Mouse (Mus musculus) embryonic facial prominence, embryonic 11.5 days (tissue): Measurements from ENCODE around the gene Igsf6. TPM values are rescaled to one million over a fixed set of nuclear protein-coding genes. Genes with fewer than 3 reads are reported as not detected.

Experiments
- ATAC-seq: fragments of 200-750 bp; cut with Nextera tagmentation; replicated peaks from 2 replicates; pipeline ENCODE4 v1.8.0; 2017; ENCODE audit warnings: low read depth; ENCODE audit not compliant: insufficient number of reproducible peaks, low FRiP score, low TSS enrichment
- DNase-seq: peaks from one replicate; pipeline ENCODE4 v3.0.0-alpha.2; 2015; ENCODE audit warnings: low spot score
- H3K27ac ChIP-seq: fragments of 300-500 bp; sonication (generic); replicated peaks from 2 replicates; pipeline ENCODE4 v1.5.1; 2014; ENCODE audit warnings: mild to moderate bottlenecking, low read depth, low read length, control low read depth
- H3K27me3 ChIP-seq: fragments of 300-500 bp; sonication (generic); 2 replicates; pipeline ENCODE4 v1.6.1; 2014; ENCODE audit warnings: mild to moderate bottlenecking, low read length, moderate library complexity, mixed read lengths; ENCODE audit not compliant: control insufficient read depth, insufficient read depth
- H3K36me3 ChIP-seq: fragments of 300-500 bp; sonication (generic); replicated peaks from 2 replicates; pipeline ENCODE4 v1.6.1; 2014; ENCODE audit warnings: low read depth, mild to moderate bottlenecking, low read length, moderate library complexity, mixed read lengths; ENCODE audit not compliant: control insufficient read depth, insufficient read depth
- H3K4me1 ChIP-seq: fragments of 300-500 bp; sonication (generic); 2 replicates; pipeline ENCODE4 v1.6.1; 2014; ENCODE audit warnings: low read length, mixed read lengths; ENCODE audit not compliant: control insufficient read depth, insufficient read depth
- H3K4me2 ChIP-seq: fragments of 300-500 bp; sonication (generic); 2 replicates; pipeline ENCODE4 v1.6.1; 2014; ENCODE audit warnings: low read depth, mild to moderate bottlenecking, control low read depth, low read length, moderate library complexity
- H3K4me3 ChIP-seq: fragments of 300-500 bp; sonication (generic); 2 replicates; pipeline ENCODE4 v1.5.1; 2014; ENCODE audit warnings: low read depth, low read length, control low read depth
- H3K9ac ChIP-seq: fragments of 300-500 bp; sonication (generic); replicated peaks from 2 replicates; pipeline ENCODE4 v1.6.1; 2014; ENCODE audit warnings: mild to moderate bottlenecking, control low read depth, low read length
- H3K9me3 ChIP-seq: fragments of 300-500 bp; sonication (generic); replicated peaks from 2 replicates; pipeline ENCODE4 v1.6.1; 2016; ENCODE audit warnings: mild to moderate bottlenecking, low read length, inconsistent platforms, mixed read lengths; ENCODE audit not compliant: control insufficient read depth
- WGBS: fragments of 180-500 bp; shearing (Covaris S2); extraction: QIAGEN DNeasy Blood & Tissue Kit; methylation state at CpG from one replicate; pipeline ENCODE4 v1.1.7; 2014; 5-methylcytosine and 5-hydroxymethylcytosine counted together
- polyA plus RNA-seq: library from polyadenylated mRNA; unstranded; fragments of >200 nt; fragmentation: Nextera tagmentation; extraction: Ambion mirVana; gene quantifications from 2 replicates; pipeline ENCODE4 v1.2.1, GENCODE M21; 2014

The Igsf6 gene
- polyA plus RNA-seq, 1 experiment from 2014 or later: 0.70 TPM

DNA sequence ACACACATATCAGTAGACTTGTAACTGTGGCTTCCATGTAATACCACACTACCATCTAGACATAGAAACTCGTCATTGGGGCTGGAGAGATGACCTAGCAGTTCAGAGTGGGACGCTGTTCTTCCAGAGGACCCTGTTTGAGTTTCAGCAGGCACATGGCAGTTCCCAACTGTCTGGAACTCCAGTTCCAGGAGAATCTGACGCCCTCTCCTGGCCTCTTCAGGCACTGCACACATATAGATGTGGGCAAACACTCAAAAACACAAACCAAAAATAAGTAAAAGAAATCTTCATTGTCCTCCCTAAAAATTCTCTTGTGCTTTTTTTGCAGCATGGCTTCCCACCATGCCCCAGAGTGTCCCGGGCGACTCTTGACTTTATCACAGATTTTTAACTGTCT is 14.4 kb upstream of the Igsf6 start:
- WGBS: 74% methylated on average over 5 of the region's 5 CpGs
- Histone ChIP-seq H3K9ac (no peak overlapping the region), H3K27ac (no peak overlapping the region), H3K27me3 (no peaks in the 10 kb centered on the region), H3K4me1 (no peaks in the 10 kb centered on the region; the same call in 1 of the 2 replicates), H3K36me3 (no peaks in the 10 kb centered on the region), H3K4me2 (no peak overlapping the region), H3K4me3 (no peak overlapping the region), H3K9me3 (no peaks in the 10 kb centered on the region)
- no peak for DNase-seq
- ATAC-seq: no peak

DNA sequence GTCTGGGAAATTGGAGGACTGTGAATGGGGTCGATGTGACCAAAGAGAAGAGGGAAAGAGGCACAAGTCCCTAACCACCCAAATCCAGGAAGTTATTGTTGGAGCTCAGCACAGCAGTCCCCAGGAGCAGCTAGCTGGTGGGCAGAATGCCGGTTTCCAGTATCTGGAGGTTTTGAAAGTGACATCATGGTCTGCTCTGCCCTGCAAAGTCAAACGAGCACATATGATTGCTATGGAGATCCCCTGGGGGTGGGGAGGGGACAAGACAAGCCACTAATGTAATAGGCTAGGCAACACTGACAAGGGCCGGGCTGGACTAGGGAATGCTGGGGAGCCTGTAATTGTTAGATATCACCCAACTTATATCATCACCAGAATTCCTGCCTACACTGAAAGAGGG is 11.1 kb upstream of the Igsf6 start:
- ATAC-seq (peak; percentile 44), DNase-seq (peak; percentile 14)
- Histone ChIP-seq H3K9me3 (no peaks in the 10 kb centered on the region), H3K36me3 (no peaks in the 10 kb centered on the region), H3K4me2 (no peak overlapping the region), H3K9ac (no peak overlapping the region), H3K4me1 (no peaks in the 10 kb centered on the region; the same call in 1 of the 2 replicates), H3K27ac (no peak overlapping the region), H3K27me3 (no peaks in the 10 kb centered on the region), H3K4me3 (no peak overlapping the region)
- WGBS: 11% methylated on average over 4 of the region's 4 CpGs

DNA sequence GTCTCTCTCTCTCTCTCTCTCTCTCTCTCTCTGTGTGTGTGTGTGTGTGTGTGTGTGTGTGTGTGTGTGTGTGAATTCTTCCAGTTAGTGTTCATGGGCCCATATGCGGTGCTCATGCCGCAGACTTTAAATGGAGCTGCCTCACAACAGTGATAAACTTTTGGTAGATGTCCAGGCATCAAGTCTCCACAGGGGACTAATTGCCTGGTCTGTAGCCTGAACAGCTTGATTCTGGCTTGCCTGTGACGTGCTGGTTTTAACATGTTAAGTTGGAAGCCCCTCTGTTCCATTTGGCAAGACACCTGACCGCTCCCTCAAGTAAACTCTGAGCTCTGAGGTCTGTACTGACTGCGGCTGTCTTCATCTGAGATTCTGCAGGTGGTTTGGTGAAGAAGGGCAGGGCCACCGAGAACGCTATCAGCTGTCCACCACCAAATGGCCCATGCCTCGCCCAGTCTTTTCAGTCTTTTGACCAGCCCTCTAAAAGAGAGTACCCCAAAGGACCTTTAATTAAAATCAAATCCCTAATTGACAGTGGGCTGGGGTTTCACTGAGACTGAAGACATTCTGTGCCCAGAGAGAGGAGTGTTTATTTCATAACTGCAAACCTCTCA is 10.6 kb upstream of the Igsf6 start:
- ATAC-seq (no peak), DNase-seq (no peak)
- Histone ChIP-seq H3K4me1 (no peaks in the 10 kb centered on the region; the same call in 1 of the 2 replicates), H3K27ac (no peak overlapping the region), H3K36me3 (no peaks in the 10 kb centered on the region), H3K4me2 (no peak overlapping the region), H3K4me3 (no peak overlapping the region), H3K9me3 (no peaks in the 10 kb centered on the region), H3K9ac (no peak overlapping the region), H3K27me3 (no peaks in the 10 kb centered on the region)
- WGBS: 63% methylated on average over 8 of the region's 8 CpGs

DNA sequence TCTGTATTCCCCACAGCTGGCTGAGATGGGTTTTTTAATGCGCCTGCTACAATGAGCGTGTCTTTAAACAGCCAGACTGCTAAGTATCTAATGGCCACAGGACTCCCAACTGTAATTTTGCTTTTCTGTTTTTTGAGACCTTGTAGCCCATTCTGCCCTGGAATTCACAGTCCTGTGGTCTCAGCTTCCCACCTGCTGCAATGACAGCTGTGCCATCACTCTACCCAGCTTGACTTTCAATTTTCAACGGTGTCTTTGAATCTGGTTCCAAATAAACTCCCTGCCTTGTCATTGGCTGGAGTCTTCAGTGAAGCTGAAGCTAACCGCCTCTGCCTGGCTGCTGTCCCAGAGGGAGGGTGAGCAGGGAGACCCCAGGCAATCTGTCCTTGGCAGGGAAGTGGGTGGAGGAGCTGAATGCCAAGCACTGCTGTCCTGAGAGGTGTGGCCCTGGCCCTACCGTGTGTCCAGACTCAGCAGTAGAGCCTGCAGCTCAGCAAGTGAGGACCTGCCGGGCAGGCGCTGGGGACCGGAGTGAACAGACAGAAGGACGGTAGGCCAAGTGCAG is 8.7 kb upstream of the Igsf6 start:
- 76% methylated on average over 9 of the region's 9 CpGs for WGBS
- Histone ChIP-seq H3K9ac (no peak overlapping the region), H3K27ac (no peak overlapping the region), H3K4me3 (no peak overlapping the region), H3K4me2 (no peak overlapping the region), H3K4me1 (no peaks in the 10 kb centered on the region; the same call in 1 of the 2 replicates), H3K36me3 (no peaks in the 10 kb centered on the region; the same call in 1 of the 2 replicates), H3K9me3 (no peaks in the 10 kb centered on the region), H3K27me3 (no peaks in the 10 kb centered on the region)
- ATAC-seq (no peak), DNase-seq (no peak)

DNA sequence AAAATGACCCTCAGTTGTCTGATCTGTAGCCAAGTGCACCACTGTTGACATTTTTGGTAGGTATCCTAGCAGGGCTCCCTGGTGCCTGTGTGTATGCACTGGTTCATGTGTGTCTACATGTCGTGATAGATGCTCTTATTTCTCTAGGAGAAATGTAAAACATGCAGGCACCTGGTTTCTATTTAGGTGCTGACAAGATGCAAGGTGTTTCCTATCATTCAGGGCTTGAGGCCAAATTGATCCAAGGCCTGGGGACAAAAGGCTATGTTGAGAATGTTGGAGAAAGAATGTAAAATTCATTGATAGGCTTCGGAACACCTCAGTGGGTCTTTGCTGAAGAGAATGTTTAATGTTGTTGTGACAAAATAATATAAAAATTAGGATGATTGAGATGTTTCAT is 7.4 kb upstream of the Igsf6 start:
- peak; percentile 57 for DNase-seq
- no peak overlapping the region for H3K4me3 ChIP-seq
- no peak for ATAC-seq
- H3K9me3 ChIP-seq: no peaks in the 10 kb centered on the region
- no peaks in the 10 kb centered on the region; the same call in 1 of the 2 replicates for H3K4me1 ChIP-seq
- no peaks in the 10 kb centered on the region; the same call in 1 of the 2 replicates for H3K36me3 ChIP-seq
- no peak overlapping the region for H3K9ac ChIP-seq
- H3K27ac ChIP-seq: no peak overlapping the region
- no peak overlapping the region for H3K4me2 ChIP-seq
- WGBS: 58% methylated on average over 2 of the region's 2 CpGs
- H3K27me3 ChIP-seq: no peaks in the 10 kb centered on the region

DNA sequence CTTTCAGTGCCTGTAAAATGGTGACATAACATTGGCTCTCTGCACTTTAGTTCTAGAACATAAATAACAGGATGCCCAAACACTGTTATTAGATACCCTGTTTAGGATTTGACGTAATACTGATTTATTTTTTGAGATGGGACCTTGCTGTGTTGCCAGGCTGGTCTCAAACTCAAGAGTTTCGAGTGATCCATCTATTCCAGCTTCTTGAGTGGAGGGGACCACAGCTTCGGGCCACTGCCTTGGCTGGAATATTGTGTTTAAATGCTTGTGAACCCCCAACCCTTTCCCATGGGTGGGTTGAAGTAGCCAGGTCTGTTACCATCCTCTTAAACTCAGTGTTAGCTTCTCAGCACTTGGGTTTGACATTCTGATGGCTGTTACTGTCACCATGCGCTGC is 7.0 kb upstream of the Igsf6 start, which contains the start of gene Otoa:
Gene Otoa, plus strand, starts transcription at position 301 of the 400 bp plus-strand sequence.
- ATAC-seq: no peak
- no peaks in the 10 kb centered on the region for H3K27me3 ChIP-seq

DNA sequence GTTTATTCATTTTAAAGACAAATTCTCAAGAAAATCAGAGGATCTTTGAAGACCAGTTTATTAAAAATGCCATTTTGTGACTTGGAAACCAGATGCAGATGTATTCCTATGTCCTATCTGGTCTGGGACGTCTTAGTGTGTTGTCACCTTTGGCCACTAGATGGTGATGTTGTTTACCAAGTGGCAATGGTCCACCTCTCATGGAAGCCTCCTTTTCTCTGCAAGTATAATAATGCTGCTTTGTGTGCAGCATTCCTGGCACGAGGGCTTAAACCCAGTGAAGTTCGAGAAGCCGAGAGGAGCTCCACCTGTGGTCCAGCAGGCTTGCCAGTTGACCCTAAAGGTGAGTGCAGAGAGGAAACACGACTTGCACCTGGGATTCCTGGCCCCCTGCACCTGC is 3.5 kb upstream of the Igsf6 start:
- Histone ChIP-seq H3K27me3 (no peaks in the 10 kb centered on the region), H3K36me3 (no peaks in the 10 kb centered on the region; the same call in 1 of the 2 replicates), H3K4me1 (no peaks in the 10 kb centered on the region), H3K9ac (no peak overlapping the region), H3K27ac (no peak overlapping the region), H3K4me3 (no peak overlapping the region), H3K9me3 (no peaks in the 10 kb centered on the region), H3K4me2 (no peak overlapping the region)
- peak; percentile 81 for DNase-seq
- WGBS: 21% methylated on average over 5 of the region's 5 CpGs
- no peak; the same call in 1 of the 2 replicates for ATAC-seq

More for the DNA sequence above, 7.0 kb upstream of the Igsf6 start, which contains the start of gene Otoa:
- Histone ChIP-seq H3K4me1 (no peaks in the 10 kb centered on the region; the same call in 1 of the 2 replicates), H3K4me3 (no peak within 1 kb of the TSS), H3K4me2 (no peak within 1 kb of the TSS), H3K27ac (no peak within 1 kb of the TSS), H3K9ac (no peak within 1 kb of the TSS), H3K36me3 (no peaks in the 10 kb centered on the region; the same call in 1 of the 2 replicates), H3K9me3 (no peaks in the 10 kb centered on the region)
- 90% methylated on average over 4 of the region's 4 CpGs for WGBS
- no peak for DNase-seq

DNA sequence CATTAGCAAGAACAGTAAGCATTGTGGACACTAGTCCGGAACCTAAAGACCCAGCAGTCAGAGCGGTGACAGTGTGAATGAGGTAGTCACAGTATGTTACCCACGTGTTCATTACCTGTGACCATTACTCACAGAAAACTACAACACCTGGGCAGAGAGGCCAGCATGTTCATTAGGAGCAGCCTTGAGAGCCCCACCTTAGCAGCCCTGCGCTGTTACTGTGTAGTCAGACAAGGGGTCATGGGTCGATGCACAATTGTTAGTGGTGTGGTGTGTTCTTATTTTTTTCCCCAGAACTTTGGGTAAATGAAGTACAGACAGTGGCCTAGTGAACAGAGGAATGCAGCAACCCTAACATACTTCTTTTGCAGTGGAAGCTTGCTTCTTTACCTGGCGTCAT is 2.9 kb upstream of the Igsf6 start:
- no peaks in the 10 kb centered on the region; the same call in 1 of the 2 replicates for H3K36me3 ChIP-seq

More for the DNA sequence above, 2.9 kb upstream of the Igsf6 start:
- Histone ChIP-seq H3K27me3 (no peaks in the 10 kb centered on the region), H3K4me1 (no peaks in the 10 kb centered on the region), H3K4me3 (no peak overlapping the region), H3K27ac (no peak overlapping the region), H3K4me2 (no peak overlapping the region), H3K9me3 (no peaks in the 10 kb centered on the region), H3K9ac (no peak overlapping the region)
- WGBS: 92% methylated on average over 6 of the region's 6 CpGs
- DNase-seq (no peak), ATAC-seq (0 out of 2 replicates have a peak, but pooled peaks have one; percentile 19)
